Mouse (Mus musculus) yolk sac, embryonic 10.5 days (tissue): ENCODE data around the gene Ccdc187.

Experiments
- DNase-seq: peaks from one replicate; pipeline ENCODE4 v3.0.0-alpha.2; 2017; ENCODE audit warnings: low spot score

Gene Ccdc187

GRCm38 (mm10) chr2:26280594-26280993 lies 13.8 kb downstream of the Ccdc187 start:
- DNase-seq, result no peak

- DNase-seq, result no peak
Observed at GRCm38 (mm10) chr2:26279712-26280111, 14.6 kb downstream of the Ccdc187 start.

GRCm38 (mm10) chr2:26273611-26274010 lies 20.7 kb downstream of the Ccdc187 start:
- DNase-seq, result peak; percentile 31

- no peak for DNase-seq
Observed at GRCm38 (mm10) chr2:26268216-26268615, 26.1 kb downstream of the Ccdc187 start.

GRCm38 (mm10) chr2:26266066-26266742 lies 28.2 kb downstream of the Ccdc187 start:
- no peak for DNase-seq

GRCm38 (mm10) chr2:26265095-26265494 lies 29.3 kb downstream of the Ccdc187 start:
- DNase-seq, result no peak

- DNase-seq, result no peak
Observed at GRCm38 (mm10) chr2:26264646-26265045, 29.7 kb downstream of the Ccdc187 start.

- no peak for DNase-seq
Observed at GRCm38 (mm10) chr2:26257315-26258096, 36.9 kb downstream of the Ccdc187 start.

GRCm38 (mm10) chr2:26254816-26255215 lies 39.5 kb downstream of the Ccdc187 start:
- DNase-seq, result no peak

GRCm38 (mm10) chr2:26252514-26253206 lies 41.7 kb downstream of the Ccdc187 start:
- DNase-seq, result no peak

GRCm38 (mm10) chr2:26247531-26247930 lies 46.8 kb downstream of the Ccdc187 start:
- no peak for DNase-seq

GRCm38 (mm10) chr2:26240841-26241240 lies 53.5 kb downstream of the Ccdc187 start:
- no peak for DNase-seq

GRCm38 (mm10) chr2:26240330-26240729 lies 54.0 kb downstream of the Ccdc187 start:
- no peak for DNase-seq

GRCm38 (mm10) chr2:26237290-26237782 lies 57.0 kb downstream of the Ccdc187 start, which contains the start of gene Qsox2:
Gene Qsox2 (minus strand): TSS chr2:26237525.
- DNase-seq, result peak; percentile 96

- no peak for DNase-seq
Observed at GRCm38 (mm10) chr2:26236681-26237289, 57.6 kb downstream of the Ccdc187 start.

GRCm38 (mm10) chr2:26234771-26235170 lies 59.6 kb downstream of the Ccdc187 start:
- no peak for DNase-seq

GRCm38 (mm10) chr2:26234253-26234652 lies 60.1 kb downstream of the Ccdc187 start:
- no peak for DNase-seq

- no peak for DNase-seq
Observed at GRCm38 (mm10) chr2:26231366-26231765, 63.0 kb downstream of the Ccdc187 start.

- no peak for DNase-seq
Observed at GRCm38 (mm10) chr2:26230253-26230652, 64.1 kb downstream of the Ccdc187 start.

GRCm38 (mm10) chr2:26227788-26228187 lies 66.6 kb downstream of the Ccdc187 start:
- DNase-seq, result no peak

- no peak for DNase-seq
Observed at GRCm38 (mm10) chr2:26225242-26225641, 69.1 kb downstream of the Ccdc187 start.

GRCm38 (mm10) chr2:26223961-26224360 lies 70.4 kb downstream of the Ccdc187 start:
- DNase-seq, result no peak
